Mouse (Mus musculus): ENCODE data around the gene Eri3. TPM values are rescaled to one million over a fixed set of nuclear protein-coding genes. Genes with fewer than 3 reads are reported as not detected.
A peak's percentile ranks its signal among the peaks of the same experiment; 100 is the strongest.

Gene Eri3
- polyA plus RNA-seq (2012; ENCODE audit: insufficient read depth, insufficient read length, low replicate concordance, missing spikeins) = not detected in 2 replicates

DNA sequence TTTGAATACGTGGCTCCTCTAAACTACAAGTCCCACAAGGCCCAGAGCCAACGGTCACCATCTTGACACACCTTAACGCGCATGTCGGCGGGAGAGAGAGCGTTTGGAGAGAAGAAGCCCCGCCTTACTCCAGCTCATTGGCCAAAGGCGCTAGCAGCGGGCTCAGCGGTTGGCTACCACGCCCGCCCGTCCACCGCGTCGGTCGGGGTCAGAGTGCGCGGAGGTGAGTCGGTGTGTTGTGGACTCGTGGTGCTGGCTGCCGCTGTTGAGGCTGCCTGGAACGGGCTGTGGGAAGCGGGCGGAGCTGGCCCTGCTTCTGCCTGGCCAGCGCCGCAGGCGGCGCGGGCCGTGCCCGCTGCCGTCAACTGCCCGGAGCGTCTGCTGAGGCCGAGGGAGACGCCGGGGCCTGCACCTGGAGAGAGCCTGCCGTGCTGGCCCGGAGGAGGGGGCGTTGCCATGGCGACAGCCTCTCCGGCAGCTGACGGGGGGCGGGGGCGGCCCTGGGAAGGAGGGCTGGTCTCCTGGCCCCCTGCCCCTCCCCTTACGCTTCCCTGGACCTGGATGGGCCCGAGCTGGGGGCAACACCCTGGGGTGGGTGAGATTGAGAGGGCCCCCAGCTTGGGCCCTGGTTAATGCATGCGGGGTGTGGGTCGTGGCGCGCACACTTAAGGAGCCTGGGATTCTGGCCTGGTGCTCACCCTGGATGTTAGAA, at the start of gene Eri3:
TSS of gene Eri3 (plus strand) at position 226 of the 712 bp plus-strand sequence.
- Histone ChIP-seq H3K4me1 (ENCODE audit: control insufficient read depth, insufficient read depth, low read length) (peaks cover 8% of the 10 kb centered on the region), H3K4me3 (ENCODE audit: insufficient read depth, low read depth, low read length) (peak within 1 kb of the TSS; percentile 96), H3K27ac (ENCODE audit: insufficient read depth, low read depth, low read length) (no peak within 1 kb of the TSS)
- TF ChIP-seq POLR2A (IDR thresholded peaks at IDR 0.05; ENCODE audit: insufficient read depth, low read depth, low read length) (peak; percentile 32; the same call in 1 of the 2 replicates), CTCF (IDR thresholded peaks at IDR 0.05; ENCODE audit: insufficient read depth, low read depth, low read length) (no peak)
- under 1% methylated on average over 53 of the region's 53 CpGs for WGBS

DNA sequence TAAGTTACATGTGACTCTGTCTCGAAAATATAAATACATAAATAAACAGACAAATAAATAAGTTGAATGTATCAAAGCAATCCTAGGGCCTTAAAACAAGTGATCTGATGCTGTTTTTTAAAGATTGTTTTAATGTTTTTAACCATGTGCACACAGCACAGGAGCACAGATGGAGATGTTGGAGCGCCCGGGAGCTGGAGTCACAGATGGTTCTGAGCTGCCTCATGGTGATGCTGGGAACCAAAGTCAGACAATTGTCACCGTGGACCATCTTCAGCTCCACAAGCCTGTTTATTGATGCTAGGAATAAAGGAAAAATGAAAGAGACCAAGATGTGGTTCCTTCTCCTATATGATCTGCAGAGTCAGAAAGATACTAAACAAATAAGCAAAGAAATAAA, 31.9 kb upstream of the Eri3 start:
- Histone ChIP-seq H3K27ac (ENCODE audit: insufficient read depth, low read depth, low read length) (no peak overlapping the region), H3K4me1 (ENCODE audit: control insufficient read depth, insufficient read depth, low read length) (no peaks in the 10 kb centered on the region), H3K4me3 (ENCODE audit: insufficient read depth, low read depth, low read length) (no peak overlapping the region)
- 94% methylated on average over 4 of the region's 4 CpGs for WGBS
- no peak for TF ChIP-seq POLR2A (IDR thresholded peaks at IDR 0.05; ENCODE audit: insufficient read depth, low read depth, low read length)
- no peak for TF ChIP-seq CTCF (IDR thresholded peaks at IDR 0.05; ENCODE audit: insufficient read depth, low read depth, low read length)

DNA sequence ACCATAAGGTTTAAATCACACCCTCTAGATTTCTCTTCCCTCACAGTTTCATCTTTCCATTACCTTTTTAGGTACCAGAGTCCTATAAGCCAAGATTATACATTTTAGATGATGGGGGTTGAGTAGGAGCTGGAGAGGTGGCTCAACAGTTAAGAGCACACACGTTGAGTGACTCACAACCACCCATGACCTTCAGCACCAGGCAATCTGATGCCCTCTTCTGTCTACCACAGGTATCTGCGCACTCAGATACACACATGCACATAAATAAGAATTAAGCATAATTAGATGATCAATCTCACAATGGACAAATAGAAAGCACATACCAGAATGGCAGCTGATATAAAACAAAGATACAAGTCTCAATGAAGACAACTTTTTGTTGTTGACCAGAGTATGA, 28.8 kb upstream of the Eri3 start:
- no peak overlapping the region for H3K27ac ChIP-seq (ENCODE audit: insufficient read depth, low read depth, low read length)
- TF ChIP-seq POLR2A (IDR thresholded peaks at IDR 0.05; ENCODE audit: insufficient read depth, low read depth, low read length) (no peak), CTCF (IDR thresholded peaks at IDR 0.05; ENCODE audit: insufficient read depth, low read depth, low read length) (no peak)
- 60% methylated on average over 2 of the region's 2 CpGs for WGBS
- H3K4me3 ChIP-seq (ENCODE audit: insufficient read depth, low read depth, low read length) = no peak overlapping the region
- no peaks in the 10 kb centered on the region for H3K4me1 ChIP-seq (ENCODE audit: control insufficient read depth, insufficient read depth, low read length)

DNA sequence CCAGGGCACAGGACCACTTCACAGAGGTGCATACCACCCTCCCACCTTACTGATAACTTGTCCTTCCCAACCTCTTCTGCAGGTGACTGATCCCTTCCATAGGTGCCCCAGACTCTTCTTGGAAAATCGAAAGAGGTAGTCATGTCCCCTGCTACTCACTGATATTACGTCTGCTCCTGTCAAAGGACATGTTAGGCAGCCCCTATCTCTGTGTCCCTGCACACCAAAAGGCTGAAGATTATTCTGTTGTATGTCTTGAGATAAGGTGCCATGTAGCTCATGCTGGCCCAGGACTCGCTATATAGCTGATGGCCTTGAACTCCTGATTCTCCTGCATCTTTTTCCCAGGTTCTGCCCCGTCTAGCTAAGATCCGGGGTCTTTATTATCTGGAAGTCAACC, 24.2 kb upstream of the Eri3 start:
- 92% methylated on average over 5 of the region's 5 CpGs for WGBS
- no peak overlapping the region for H3K4me3 ChIP-seq (ENCODE audit: insufficient read depth, low read depth, low read length)
- H3K4me1 ChIP-seq (ENCODE audit: control insufficient read depth, insufficient read depth, low read length) = no peaks in the 10 kb centered on the region
- H3K27ac ChIP-seq (ENCODE audit: insufficient read depth, low read depth, low read length) = no peak overlapping the region
- TF ChIP-seq CTCF (IDR thresholded peaks at IDR 0.05; ENCODE audit: insufficient read depth, low read depth, low read length) (no peak), POLR2A (IDR thresholded peaks at IDR 0.05; ENCODE audit: insufficient read depth, low read depth, low read length) (no peak)

DNA sequence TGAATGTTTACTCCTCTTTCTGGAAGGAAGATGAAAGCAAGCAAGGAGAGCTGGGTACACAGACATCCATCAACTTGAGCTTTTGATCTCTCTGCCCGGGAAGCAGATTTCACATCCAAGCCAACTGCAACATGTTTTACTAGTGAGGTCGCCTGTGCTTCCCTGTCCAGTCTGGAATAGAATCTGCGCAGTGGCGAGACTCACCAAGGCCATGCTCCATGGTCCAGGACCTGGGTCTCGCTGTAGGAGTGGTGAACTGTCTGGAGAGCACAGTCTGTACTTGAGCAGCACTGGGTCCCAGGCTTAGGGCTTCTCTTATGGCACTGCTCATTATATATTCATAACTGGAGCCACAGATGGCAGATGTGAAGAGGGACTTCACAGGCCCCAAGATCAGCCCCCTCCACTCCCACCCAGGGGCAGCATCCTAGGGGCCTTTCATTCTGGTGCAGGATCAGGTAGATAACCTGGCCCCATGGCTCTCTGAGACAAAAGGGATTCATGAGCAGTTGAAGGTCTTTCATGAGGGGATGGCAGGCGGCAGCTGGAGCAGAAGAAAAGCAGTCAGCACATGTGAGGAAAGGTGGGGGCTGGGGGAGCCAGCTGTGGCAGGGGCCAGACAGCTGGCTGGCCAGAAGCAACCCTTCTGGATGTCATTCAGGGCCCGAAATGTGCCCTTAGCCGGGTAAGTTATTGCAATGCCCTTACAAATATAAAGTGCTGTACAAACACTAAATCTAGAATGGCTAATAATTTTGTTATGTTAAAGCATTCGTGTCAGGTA, 22.9 kb upstream of the Eri3 start:
- 80% methylated on average over 9 of the region's 9 CpGs for WGBS
- no peak overlapping the region for H3K4me3 ChIP-seq (ENCODE audit: insufficient read depth, low read depth, low read length)
- no peak overlapping the region for H3K27ac ChIP-seq (ENCODE audit: insufficient read depth, low read depth, low read length)
- TF ChIP-seq CTCF (IDR thresholded peaks at IDR 0.05; ENCODE audit: insufficient read depth, low read depth, low read length) (no peak), POLR2A (IDR thresholded peaks at IDR 0.05; ENCODE audit: insufficient read depth, low read depth, low read length) (no peak)
- no peaks in the 10 kb centered on the region for H3K4me1 ChIP-seq (ENCODE audit: control insufficient read depth, insufficient read depth, low read length)

DNA sequence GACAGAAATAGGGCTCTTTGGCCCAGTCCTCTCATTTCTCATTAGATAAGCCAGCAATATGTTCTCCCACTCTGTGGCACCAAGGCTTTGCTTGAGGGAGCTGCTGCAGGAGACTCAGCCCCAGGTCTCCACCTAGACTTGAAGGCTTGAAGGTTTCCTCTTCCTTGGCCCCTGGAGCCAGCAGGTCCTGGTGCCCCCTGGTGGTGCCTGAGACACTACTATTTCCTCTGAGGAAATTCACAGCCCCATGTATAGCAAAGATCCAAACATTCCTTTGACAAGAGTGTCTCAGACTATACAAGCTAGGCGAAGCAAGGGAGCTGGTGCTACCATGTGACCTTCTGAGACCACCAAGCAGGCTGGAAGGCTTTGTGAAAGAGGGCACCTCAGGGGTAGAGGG, 22.2 kb upstream of the Eri3 start:
- no peak overlapping the region for H3K4me3 ChIP-seq (ENCODE audit: insufficient read depth, low read depth, low read length)
- H3K27ac ChIP-seq (ENCODE audit: insufficient read depth, low read depth, low read length) = no peak overlapping the region
- H3K4me1 ChIP-seq (ENCODE audit: control insufficient read depth, insufficient read depth, low read length) = no peaks in the 10 kb centered on the region
- peak; percentile 32; the same call in 1 of the 2 replicates for TF ChIP-seq CTCF (IDR thresholded peaks at IDR 0.05; ENCODE audit: insufficient read depth, low read depth, low read length)
- no peak for TF ChIP-seq POLR2A (IDR thresholded peaks at IDR 0.05; ENCODE audit: insufficient read depth, low read depth, low read length)
- 67% methylated on average over 1 of the region's 1 CpGs for WGBS

DNA sequence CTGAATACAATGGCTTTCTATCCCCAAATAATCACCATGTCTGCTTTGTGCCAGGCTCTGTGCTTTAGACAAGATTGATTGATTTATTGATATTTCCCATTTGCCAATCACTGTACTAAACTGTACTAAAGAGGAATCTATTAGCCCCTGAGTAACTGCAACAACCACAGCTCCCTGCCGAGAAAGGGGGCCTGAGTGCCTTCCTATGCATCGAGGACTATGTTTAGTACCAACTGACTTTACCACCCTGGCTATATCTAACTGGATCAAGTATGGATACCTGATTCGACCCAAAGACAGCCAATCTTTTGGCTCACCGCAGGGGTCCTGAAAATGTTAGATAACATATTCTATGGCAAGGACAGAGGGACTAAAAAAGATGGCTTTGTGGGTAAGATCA, 20.3 kb upstream of the Eri3 start:
- WGBS = 80% methylated on average over 4 of the region's 4 CpGs

DNA sequence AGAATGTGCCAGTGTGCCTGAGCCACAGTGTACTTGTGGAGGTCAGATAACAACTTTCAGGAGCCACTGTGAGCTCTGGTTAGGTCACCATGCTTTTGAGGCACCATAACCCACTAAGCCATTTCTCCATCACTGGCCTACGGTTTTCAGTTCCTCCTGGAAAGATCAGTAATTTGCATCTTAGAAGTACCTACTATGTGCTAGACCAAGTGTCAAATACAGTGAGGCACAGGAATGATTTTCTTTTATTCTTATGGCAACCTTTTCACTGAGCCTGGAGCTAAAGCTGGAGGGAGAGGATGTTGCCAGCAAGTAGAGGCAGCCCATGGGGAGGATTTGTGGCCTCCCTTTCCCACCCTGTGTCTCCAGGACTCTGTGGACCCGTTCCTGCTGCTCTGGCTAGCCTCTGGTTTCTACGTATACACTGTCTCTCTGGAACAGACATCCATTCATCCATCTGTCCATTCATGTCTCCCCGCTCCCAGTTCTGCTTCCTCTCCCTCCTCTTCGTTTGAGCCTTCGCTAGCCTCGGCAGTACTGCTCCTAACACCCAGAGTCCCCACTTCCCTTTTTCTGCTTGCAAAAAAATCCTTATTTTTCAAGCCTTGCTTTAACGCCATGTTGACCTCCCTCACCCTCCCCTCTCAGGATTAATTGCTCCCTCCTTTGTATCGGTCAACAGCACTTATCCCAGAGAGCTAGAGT, 14.5 kb upstream of the Eri3 start:
- TF ChIP-seq CTCF (IDR thresholded peaks at IDR 0.05; ENCODE audit: insufficient read depth, low read depth, low read length) = no peak
- TF ChIP-seq POLR2A (IDR thresholded peaks at IDR 0.05; ENCODE audit: insufficient read depth, low read depth, low read length) = no peak
- H3K4me3 ChIP-seq (ENCODE audit: insufficient read depth, low read depth, low read length) = no peak overlapping the region
- 71% methylated on average over 9 of the region's 9 CpGs for WGBS
- no peaks in the 10 kb centered on the region for H3K4me1 ChIP-seq (ENCODE audit: control insufficient read depth, insufficient read depth, low read length)
- no peak overlapping the region for H3K27ac ChIP-seq (ENCODE audit: insufficient read depth, low read depth, low read length)

More for the DNA sequence above, 20.3 kb upstream of the Eri3 start:
- Histone ChIP-seq H3K4me3 (ENCODE audit: insufficient read depth, low read depth, low read length) (no peak overlapping the region), H3K4me1 (ENCODE audit: control insufficient read depth, insufficient read depth, low read length) (no peaks in the 10 kb centered on the region), H3K27ac (ENCODE audit: insufficient read depth, low read depth, low read length) (no peak overlapping the region)
- TF ChIP-seq POLR2A (IDR thresholded peaks at IDR 0.05; ENCODE audit: insufficient read depth, low read depth, low read length) (no peak), CTCF (IDR thresholded peaks at IDR 0.05; ENCODE audit: insufficient read depth, low read depth, low read length) (no peak)
